Mouse (Mus musculus): Measurements from ENCODE around the gene Taco1. TPM values are rescaled to one million over a fixed set of nuclear protein-coding genes. Genes with fewer than 3 reads are reported as not detected.

Gene Taco1
- polyA plus RNA-seq, 1 experiment from 2014 or later = 8.9 TPM

GRCm38 (mm10) chr11:106044349-106044748, 21.5 kb upstream of the Taco1 start:
- no peak overlapping the region for H3K9ac ChIP-seq
- ATAC-seq (ENCODE audit: low read depth) = no peak
- no peak overlapping the region for H3K27ac ChIP-seq (replicated peaks)

GRCm38 (mm10) chr11:106045256-106045655, 20.6 kb upstream of the Taco1 start:
- Histone ChIP-seq H3K4me3 (no peak overlapping the region), H3K4me2 (no peak overlapping the region), H3K4me1 (replicated peaks) (0 out of 2 replicates have a peak, but pooled peaks cover 6% of the 10 kb centered on the region), H3K27ac (replicated peaks) (no peak overlapping the region), H3K36me3 (peaks cover 45% of the 10 kb centered on the region), H3K9me3 (no peaks in the 10 kb centered on the region), H3K27me3 (no peaks in the 10 kb centered on the region), H3K9ac (no peak overlapping the region)
- WGBS = 100% methylated on average over 1 of the region's 1 CpGs
- ATAC-seq (ENCODE audit: low read depth) = no peak

More at GRCm38 (mm10) chr11:106044349-106044748, 21.5 kb upstream of the Taco1 start:
- Histone ChIP-seq H3K4me3 (no peak overlapping the region), H3K4me1 (replicated peaks) (peaks cover 12% of the 10 kb centered on the region), H3K36me3 (peaks cover 36% of the 10 kb centered on the region), H3K27me3 (no peaks in the 10 kb centered on the region), H3K9me3 (no peaks in the 10 kb centered on the region), H3K4me2 (no peak overlapping the region)

- 98% methylated on average over 3 of the region's 3 CpGs for WGBS
- H3K27ac ChIP-seq (replicated peaks) = no peak overlapping the region
- ATAC-seq (ENCODE audit: low read depth) = no peak
- H3K4me2 ChIP-seq = no peak overlapping the region
- no peak overlapping the region for H3K9ac ChIP-seq
- H3K9me3 ChIP-seq = no peaks in the 10 kb centered on the region
- H3K4me1 ChIP-seq (replicated peaks) = 0 out of 2 replicates have a peak, but pooled peaks cover under 1% of the 10 kb centered on the region
- no peak overlapping the region for H3K4me3 ChIP-seq
- H3K27me3 ChIP-seq = no peaks in the 10 kb centered on the region
- peaks cover 50% of the 10 kb centered on the region for H3K36me3 ChIP-seq
These were observed 20.1 kb upstream of the Taco1 start for GRCm38 (mm10) chr11:106045780-106046179.

- Histone ChIP-seq H3K27ac (replicated peaks) (no peak overlapping the region), H3K9me3 (no peaks in the 10 kb centered on the region), H3K4me1 (replicated peaks) (no peaks in the 10 kb centered on the region), H3K4me2 (no peak overlapping the region), H3K9ac (no peak overlapping the region), H3K4me3 (no peak overlapping the region), H3K36me3 (peaks cover 58% of the 10 kb centered on the region), H3K27me3 (no peaks in the 10 kb centered on the region)
- ATAC-seq (ENCODE audit: low read depth) = no peak
- WGBS = 88% methylated on average over 9 of the region's 9 CpGs
These were observed 19.3 kb upstream of the Taco1 start for GRCm38 (mm10) chr11:106046584-106046983.

GRCm38 (mm10) chr11:106053921-106054320, 11.9 kb upstream of the Taco1 start:
- no peaks in the 10 kb centered on the region for H3K4me1 ChIP-seq (replicated peaks)
- WGBS = 95% methylated on average over 2 of the region's 2 CpGs

GRCm38 (mm10) chr11:106054600-106054999, 11.3 kb upstream of the Taco1 start:
- no peaks in the 10 kb centered on the region for H3K9me3 ChIP-seq
- H3K9ac ChIP-seq = no peak overlapping the region
- no peaks in the 10 kb centered on the region for H3K4me1 ChIP-seq (replicated peaks)
- H3K4me2 ChIP-seq = no peak overlapping the region
- H3K36me3 ChIP-seq = peaks cover 100% of the 10 kb centered on the region
- H3K4me3 ChIP-seq = no peak overlapping the region
- H3K27me3 ChIP-seq = no peaks in the 10 kb centered on the region
- no peak overlapping the region for H3K27ac ChIP-seq (replicated peaks)
- 98% methylated on average over 8 of the region's 8 CpGs for WGBS
- no peak for ATAC-seq (ENCODE audit: low read depth)

More at GRCm38 (mm10) chr11:106053921-106054320, 11.9 kb upstream of the Taco1 start:
- Histone ChIP-seq H3K27ac (replicated peaks) (no peak overlapping the region), H3K4me2 (no peak overlapping the region), H3K4me3 (no peak overlapping the region), H3K9me3 (no peaks in the 10 kb centered on the region), H3K36me3 (peaks cover 100% of the 10 kb centered on the region), H3K9ac (no peak overlapping the region), H3K27me3 (no peaks in the 10 kb centered on the region)
- ATAC-seq (ENCODE audit: low read depth) = no peak

GRCm38 (mm10) chr11:106055341-106055740, 10.5 kb upstream of the Taco1 start:
- H3K4me2 ChIP-seq = no peak overlapping the region
- 91% methylated on average over 6 of the region's 6 CpGs for WGBS
- no peak overlapping the region for H3K27ac ChIP-seq (replicated peaks)
- H3K27me3 ChIP-seq = no peaks in the 10 kb centered on the region
- no peak overlapping the region for H3K9ac ChIP-seq
- no peak for ATAC-seq (ENCODE audit: low read depth)
- H3K4me3 ChIP-seq = no peak overlapping the region
- H3K9me3 ChIP-seq = no peaks in the 10 kb centered on the region
- no peaks in the 10 kb centered on the region for H3K4me1 ChIP-seq (replicated peaks)
- H3K36me3 ChIP-seq = peaks cover 99% of the 10 kb centered on the region

GRCm38 (mm10) chr11:106056819-106057491, 8.9 kb upstream of the Taco1 start:
- H3K27ac ChIP-seq (replicated peaks) = no peak overlapping the region
- no peak for ATAC-seq (ENCODE audit: low read depth)
- H3K4me2 ChIP-seq = no peak overlapping the region
- no peak overlapping the region for H3K9ac ChIP-seq
- no peaks in the 10 kb centered on the region for H3K27me3 ChIP-seq
- H3K4me1 ChIP-seq (replicated peaks) = no peaks in the 10 kb centered on the region
- no peaks in the 10 kb centered on the region for H3K9me3 ChIP-seq
- no peak overlapping the region for H3K4me3 ChIP-seq
- 91% methylated on average over 8 of the region's 8 CpGs for WGBS
- peaks cover 83% of the 10 kb centered on the region for H3K36me3 ChIP-seq

GRCm38 (mm10) chr11:106058020-106058419, 7.8 kb upstream of the Taco1 start:
- peaks cover 73% of the 10 kb centered on the region for H3K36me3 ChIP-seq
- no peaks in the 10 kb centered on the region for H3K9me3 ChIP-seq
- H3K4me2 ChIP-seq = no peak overlapping the region
- no peaks in the 10 kb centered on the region for H3K4me1 ChIP-seq (replicated peaks)
- H3K27me3 ChIP-seq = no peaks in the 10 kb centered on the region
- no peak overlapping the region for H3K27ac ChIP-seq (replicated peaks)
- H3K9ac ChIP-seq = no peak overlapping the region
- WGBS = 82% methylated on average over 8 of the region's 8 CpGs
- no peak overlapping the region for H3K4me3 ChIP-seq
- no peak for ATAC-seq (ENCODE audit: low read depth)

GRCm38 (mm10) chr11:106060549-106060948, 5.3 kb upstream of the Taco1 start:
- WGBS = 86% methylated on average over 1 of the region's 1 CpGs
- Histone ChIP-seq H3K9me3 (no peaks in the 10 kb centered on the region), H3K4me2 (no peak overlapping the region), H3K4me3 (no peak overlapping the region), H3K9ac (no peak overlapping the region), H3K4me1 (replicated peaks) (no peaks in the 10 kb centered on the region), H3K27me3 (no peaks in the 10 kb centered on the region), H3K36me3 (peaks cover 47% of the 10 kb centered on the region), H3K27ac (replicated peaks) (no peak overlapping the region)
- no peak for ATAC-seq (ENCODE audit: low read depth)

- H3K4me3 ChIP-seq = no peak overlapping the region
These were observed 4.5 kb upstream of the Taco1 start for GRCm38 (mm10) chr11:106061311-106061710.

GRCm38 (mm10) chr11:106063756-106064155, 2.1 kb upstream of the Taco1 start:
- no peaks in the 10 kb centered on the region for H3K9me3 ChIP-seq
- H3K4me2 ChIP-seq = no peak overlapping the region
- H3K27me3 ChIP-seq = no peaks in the 10 kb centered on the region
- no peak for ATAC-seq (ENCODE audit: low read depth)
- 81% methylated on average over 5 of the region's 5 CpGs for WGBS
- no peak overlapping the region for H3K27ac ChIP-seq (replicated peaks)
- H3K4me3 ChIP-seq = no peak overlapping the region
- peaks cover 15% of the 10 kb centered on the region for H3K36me3 ChIP-seq
- no peak overlapping the region for H3K9ac ChIP-seq
- peaks cover 14% of the 10 kb centered on the region for H3K4me1 ChIP-seq (replicated peaks)

More at GRCm38 (mm10) chr11:106061311-106061710, 4.5 kb upstream of the Taco1 start:
- Histone ChIP-seq H3K27ac (replicated peaks) (no peak overlapping the region), H3K27me3 (no peaks in the 10 kb centered on the region), H3K36me3 (peaks cover 40% of the 10 kb centered on the region), H3K4me1 (replicated peaks) (peaks cover 2% of the 10 kb centered on the region), H3K9me3 (no peaks in the 10 kb centered on the region), H3K4me2 (no peak overlapping the region), H3K9ac (no peak overlapping the region)
- 85% methylated on average over 1 of the region's 1 CpGs for WGBS
- no peak for ATAC-seq (ENCODE audit: low read depth)
